Mouse (Mus musculus): ENCODE measurements around the gene Mtor. TPM values are rescaled to one million over a fixed set of nuclear protein-coding genes. Genes with fewer than 3 reads are reported as not detected.
A peak's percentile ranks its signal among the peaks of the same experiment; 100 is the strongest.

Mtor gene
- polyA plus RNA-seq, 1 experiment from 2014 or later: 15.4 TPM

DNA sequence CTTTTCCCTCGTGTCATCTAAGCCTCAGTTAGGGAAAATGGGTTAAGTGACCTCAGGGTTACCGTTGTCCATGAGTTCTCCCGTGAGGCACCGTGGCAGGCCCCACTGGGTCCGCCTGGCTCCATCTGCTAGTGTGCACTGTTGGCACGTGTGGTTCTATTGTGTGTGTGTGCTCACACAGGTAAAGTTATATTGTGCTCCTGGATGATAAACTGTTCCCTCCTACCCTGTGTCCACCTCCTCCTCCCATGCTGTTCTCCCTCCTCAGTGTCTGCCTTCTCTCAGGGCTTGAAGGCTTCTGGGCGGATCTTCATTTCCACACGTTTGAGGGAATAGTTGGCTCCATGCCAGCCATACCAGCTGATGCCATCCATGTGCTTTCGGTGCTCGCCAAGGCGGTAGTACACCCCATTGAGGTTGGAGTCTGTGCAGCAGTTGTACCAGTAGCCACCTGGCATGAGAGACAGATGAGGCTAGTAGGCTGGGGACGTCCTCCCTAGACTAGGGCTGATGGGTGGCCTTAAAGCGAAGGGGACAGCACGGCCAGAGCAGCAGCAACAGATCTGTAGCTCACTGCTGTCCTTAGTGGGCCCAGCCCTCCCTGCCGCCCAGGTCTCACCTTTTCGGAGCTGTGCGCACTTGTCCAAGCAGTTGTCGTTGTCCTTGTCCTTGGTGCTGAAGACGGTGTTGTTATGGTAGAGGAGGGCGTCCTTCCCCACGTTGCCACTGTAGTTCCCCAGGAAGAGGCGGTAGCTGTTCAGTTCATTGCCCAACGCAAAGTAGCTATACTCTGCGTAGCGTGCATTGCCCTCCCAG lies 47.7 kb downstream of the Mtor start:
- 84% methylated on average over 25 of the region's 25 CpGs for WGBS

DNA sequence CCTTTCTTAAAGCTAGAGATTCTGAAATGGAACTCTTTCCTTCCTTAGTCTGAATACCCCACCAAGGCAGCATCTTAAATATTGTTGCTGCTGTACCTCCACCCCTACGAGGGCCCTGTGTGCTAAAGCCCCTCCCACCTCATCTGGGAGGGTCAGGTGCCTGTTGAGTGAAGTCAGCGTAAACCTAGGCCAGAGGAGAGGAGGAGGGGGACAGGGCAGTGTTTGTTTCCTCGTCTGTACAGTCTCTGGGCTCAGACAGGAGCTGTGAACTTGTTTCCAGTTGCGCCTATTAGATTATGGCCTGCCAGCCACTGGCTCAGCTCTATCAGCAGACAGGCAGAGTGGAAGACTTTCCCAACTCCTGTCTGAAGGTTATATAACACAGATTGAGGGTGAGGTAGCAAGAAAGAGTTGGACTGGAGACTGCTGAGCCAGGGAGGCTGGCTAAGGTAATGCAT lies 52.0 kb downstream of the Mtor start, which contains the start of gene Angptl7:
TSS of gene Angptl7 (minus strand) at position 51 of the 458 bp plus-strand sequence.
- Histone ChIP-seq H3K4me2 (replicated peaks; ENCODE audit: low read depth) (no peak within 1 kb of the TSS), H3K27ac (replicated peaks) (no peak within 1 kb of the TSS), H3K4me3 (ENCODE audit: low read depth, low read length) (no peak within 1 kb of the TSS), H3K36me3 (ENCODE audit: control insufficient read depth, insufficient read depth, low read length) (0 out of 2 replicates have a peak, but pooled peaks cover 3% of the 10 kb centered on the region), H3K4me1 (replicated peaks; ENCODE audit: control insufficient read depth, insufficient read depth) (no peaks in the 10 kb centered on the region), H3K9me3 (ENCODE audit: control insufficient read depth, low read length) (no peaks in the 10 kb centered on the region), H3K27me3 (ENCODE audit: control insufficient read depth, insufficient read depth, low read length) (no peaks in the 10 kb centered on the region), H3K9ac (ENCODE audit: low read length) (0 out of 2 replicates have a peak within 1 kb of the TSS, but pooled peaks have one; percentile 1)
- TF ChIP-seq CTCF (IDR thresholded peaks at IDR 0.05; ENCODE audit: low read depth): no peak
- no peak for TF ChIP-seq EP300 (optimal IDR thresholded peaks at IDR 0.05)
- ATAC-seq (ENCODE audit: low FRiP score, low TSS enrichment): peak; percentile 45; the same call in 1 of the 2 replicates
- no peak for DNase-seq (ENCODE audit: low spot score)
- WGBS: 36% methylated on average over 4 of the region's 4 CpGs

More for the DNA sequence above, 47.7 kb downstream of the Mtor start:
- Histone ChIP-seq H3K9ac (ENCODE audit: low read length) (no peak overlapping the region), H3K27me3 (ENCODE audit: control insufficient read depth, insufficient read depth, low read length) (no peaks in the 10 kb centered on the region), H3K4me2 (replicated peaks; ENCODE audit: low read depth) (no peak overlapping the region), H3K4me1 (replicated peaks; ENCODE audit: control insufficient read depth, insufficient read depth) (no peaks in the 10 kb centered on the region), H3K27ac (replicated peaks) (no peak overlapping the region), H3K36me3 (ENCODE audit: control insufficient read depth, insufficient read depth, low read length) (peaks cover 13% of the 10 kb centered on the region; the same call in 1 of the 2 replicates), H3K9me3 (ENCODE audit: control insufficient read depth, low read length) (no peaks in the 10 kb centered on the region), H3K4me3 (ENCODE audit: low read depth, low read length) (no peak overlapping the region)
- ATAC-seq (ENCODE audit: low FRiP score, low TSS enrichment) (no peak), DNase-seq (ENCODE audit: low spot score) (no peak)
- TF ChIP-seq EP300 (optimal IDR thresholded peaks at IDR 0.05) (no peak), CTCF (IDR thresholded peaks at IDR 0.05; ENCODE audit: low read depth) (no peak)

DNA sequence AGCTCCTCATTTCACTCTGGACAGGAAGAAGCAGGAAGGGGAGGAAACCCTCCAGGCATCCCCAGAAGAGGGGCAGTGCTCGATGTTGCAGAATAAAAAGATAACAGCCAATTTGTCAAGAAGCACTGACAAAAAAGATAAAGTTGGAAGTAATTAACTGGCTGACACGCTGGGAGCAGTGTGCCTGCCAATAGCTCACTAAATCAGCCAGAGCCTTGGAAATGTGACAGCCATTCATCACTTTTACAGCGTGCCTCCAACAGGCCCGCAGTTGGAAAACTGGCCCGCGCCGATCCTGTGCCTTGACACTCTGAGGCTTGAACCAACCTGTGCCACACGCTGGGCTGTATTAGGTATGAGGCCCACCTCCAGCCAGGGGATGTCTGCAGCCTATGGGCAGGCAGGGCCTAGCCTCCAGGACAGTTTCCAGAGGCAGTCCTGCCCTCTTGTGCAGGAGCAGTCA lies 56.1 kb downstream of the Mtor start:
- Histone ChIP-seq H3K36me3 (ENCODE audit: control insufficient read depth, insufficient read depth, low read length) (peaks cover 4% of the 10 kb centered on the region; the same call in 1 of the 2 replicates), H3K27me3 (ENCODE audit: control insufficient read depth, insufficient read depth, low read length) (no peaks in the 10 kb centered on the region), H3K4me3 (ENCODE audit: low read depth, low read length) (no peak overlapping the region), H3K4me1 (replicated peaks; ENCODE audit: control insufficient read depth, insufficient read depth) (no peaks in the 10 kb centered on the region), H3K27ac (replicated peaks) (no peak overlapping the region), H3K9ac (ENCODE audit: low read length) (no peak overlapping the region), H3K4me2 (replicated peaks; ENCODE audit: low read depth) (no peak overlapping the region), H3K9me3 (ENCODE audit: control insufficient read depth, low read length) (no peaks in the 10 kb centered on the region)
- DNase-seq (ENCODE audit: low spot score) (peak; percentile 12), ATAC-seq (ENCODE audit: low FRiP score, low TSS enrichment) (peak; percentile 21; the same call in 1 of the 2 replicates)
- no peak for TF ChIP-seq EP300 (optimal IDR thresholded peaks at IDR 0.05)
- TF ChIP-seq CTCF (IDR thresholded peaks at IDR 0.05; ENCODE audit: low read depth): no peak
- WGBS: 44% methylated on average over 8 of the region's 8 CpGs

DNA sequence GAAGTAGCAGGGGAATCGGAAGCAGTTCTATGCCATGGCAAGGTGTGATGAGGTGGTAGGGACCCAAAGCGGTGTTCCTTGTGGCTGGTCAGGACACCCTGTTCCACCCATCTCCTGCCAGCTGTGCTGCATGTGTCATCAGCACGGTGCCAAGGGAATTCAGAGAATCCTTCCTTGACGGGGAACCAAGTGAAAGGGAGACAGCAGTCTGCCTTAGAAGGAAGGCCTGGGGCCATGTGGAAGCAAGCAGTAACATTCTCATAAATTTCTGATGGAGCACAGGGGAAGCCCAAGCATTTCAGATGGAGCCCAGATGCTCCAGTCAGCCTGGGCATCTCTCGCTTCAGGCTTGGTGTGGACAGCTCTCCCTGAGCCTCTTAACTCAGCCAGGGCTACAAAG lies 59.2 kb downstream of the Mtor start:
- Histone ChIP-seq H3K27ac (replicated peaks) (no peak overlapping the region), H3K9me3 (ENCODE audit: control insufficient read depth, low read length) (no peaks in the 10 kb centered on the region), H3K4me2 (replicated peaks; ENCODE audit: low read depth) (no peak overlapping the region), H3K36me3 (ENCODE audit: control insufficient read depth, insufficient read depth, low read length) (peaks cover 8% of the 10 kb centered on the region; the same call in 1 of the 2 replicates), H3K9ac (ENCODE audit: low read length) (no peak overlapping the region), H3K4me1 (replicated peaks; ENCODE audit: control insufficient read depth, insufficient read depth) (no peaks in the 10 kb centered on the region), H3K27me3 (ENCODE audit: control insufficient read depth, insufficient read depth, low read length) (no peaks in the 10 kb centered on the region), H3K4me3 (ENCODE audit: low read depth, low read length) (no peak overlapping the region)
- no peak for DNase-seq (ENCODE audit: low spot score)
- WGBS: 85% methylated on average over 5 of the region's 5 CpGs
- ATAC-seq (ENCODE audit: low FRiP score, low TSS enrichment): no peak
- TF ChIP-seq EP300 (optimal IDR thresholded peaks at IDR 0.05) (no peak), CTCF (IDR thresholded peaks at IDR 0.05; ENCODE audit: low read depth) (no peak)

DNA sequence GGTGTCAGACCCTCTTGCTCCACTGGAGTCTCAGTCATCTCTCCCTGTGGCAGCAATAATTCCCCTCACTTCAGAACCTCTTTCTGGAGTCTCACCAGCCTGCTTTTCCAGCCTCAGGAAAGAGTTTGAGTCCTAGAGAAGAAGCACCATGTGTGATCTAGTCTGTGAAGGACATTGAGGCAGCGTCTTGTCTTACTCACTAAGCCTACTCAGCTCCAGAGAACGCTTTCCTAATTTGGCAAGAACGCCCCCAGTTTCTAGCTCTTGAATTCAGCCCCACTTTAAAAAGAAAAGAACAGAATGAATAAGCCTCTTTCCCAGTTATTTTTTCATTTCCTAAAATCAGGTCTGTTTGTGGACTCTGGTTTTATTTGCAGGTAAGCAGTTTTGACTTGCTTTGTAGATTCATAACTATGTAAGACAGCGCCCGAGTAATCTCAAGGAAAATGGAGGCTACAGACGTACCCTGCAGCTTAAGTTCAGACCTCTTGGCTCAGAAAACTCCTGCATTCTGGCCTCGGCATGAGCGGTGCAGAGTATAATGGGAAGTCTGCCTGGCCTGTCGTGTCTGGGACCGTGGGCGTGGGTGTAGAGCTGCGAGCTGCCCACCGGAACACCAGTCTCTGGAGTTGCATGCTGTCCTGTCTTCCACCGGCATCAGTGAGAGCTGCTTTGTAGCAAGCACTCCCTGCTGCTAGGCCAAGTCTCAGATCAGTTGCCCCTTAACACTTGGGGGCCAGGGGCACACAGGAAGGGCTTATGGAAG lies 59.9 kb downstream of the Mtor start:
- 94% methylated on average over 14 of the region's 14 CpGs for WGBS
- no peak for TF ChIP-seq EP300 (optimal IDR thresholded peaks at IDR 0.05)

More for the DNA sequence above, 59.9 kb downstream of the Mtor start:
- no peaks in the 10 kb centered on the region for H3K9me3 ChIP-seq (ENCODE audit: control insufficient read depth, low read length)
- DNase-seq (ENCODE audit: low spot score): no peak
- H3K4me1 ChIP-seq (replicated peaks; ENCODE audit: control insufficient read depth, insufficient read depth): no peaks in the 10 kb centered on the region
- no peaks in the 10 kb centered on the region for H3K27me3 ChIP-seq (ENCODE audit: control insufficient read depth, insufficient read depth, low read length)
- no peak overlapping the region for H3K27ac ChIP-seq (replicated peaks)
- H3K4me2 ChIP-seq (replicated peaks; ENCODE audit: low read depth): no peak overlapping the region
- no peak for ATAC-seq (ENCODE audit: low FRiP score, low TSS enrichment)
- no peak overlapping the region for H3K4me3 ChIP-seq (ENCODE audit: low read depth, low read length)
- H3K36me3 ChIP-seq (ENCODE audit: control insufficient read depth, insufficient read depth, low read length): peaks cover 8% of the 10 kb centered on the region; the same call in 1 of the 2 replicates
- no peak overlapping the region for H3K9ac ChIP-seq (ENCODE audit: low read length)
